Mouse (Mus musculus): Measurements from ENCODE around the gene Gm16405. TPM values are rescaled to one million over a fixed set of nuclear protein-coding genes. Genes with fewer than 3 reads are reported as not detected.
"Not testable (repeated sequence)": the region's sequence is repeated elsewhere in the genome, so short reads cannot be mapped to it uniquely, and the experiment has no call there.

Gene Gm16405
- polyA plus RNA-seq (2012; rRNA removed) = not detected in 2 replicates

GRCm38 (mm10) chrX:54530908-54531307 is at the start of gene Gm16405:
Gene Gm16405, plus strand, starts transcription at chrX:54531208.
- not testable (repeated sequence) for DNase-seq; H3K27me3 ChIP-seq (replicated peaks; ENCODE audit: control insufficient read depth, insufficient read depth, low read length); H3K4me3 ChIP-seq (ENCODE audit: insufficient read depth, low read depth, low read length); H3K4me1 ChIP-seq (ENCODE audit: control insufficient read depth, insufficient read depth, low read length); H3K27ac ChIP-seq (ENCODE audit: insufficient read depth, low read depth, low read length); H3K36me3 ChIP-seq (ENCODE audit: control insufficient read depth, insufficient read depth, low read length)
- WGBS = no CpG with 5 or more reads among the region's 7 CpGs

Other genes starting within 250 kb of the Gm16405 start
- not detected in 2 replicates for gene Gm16430, start 91.0 kb downstream of the Gm16405 start, polyA plus RNA-seq (2012; rRNA removed)

Measured in kidney, adult 2 months (tissue).